Mouse (Mus musculus): Measurements from ENCODE around the gene Clock. TPM values are rescaled to one million over a fixed set of nuclear protein-coding genes. Genes with fewer than 3 reads are reported as not detected.

The Clock gene
- polyA plus RNA-seq, 1 experiment from 2014 or later: 14.7 TPM

- no peak overlapping the region for H3K4me3 ChIP-seq
- no peak overlapping the region for H3K27ac ChIP-seq (replicated peaks)
- no peak for ATAC-seq (ENCODE audit: low FRiP score, low read depth)
- no peaks in the 10 kb centered on the region for H3K9me3 ChIP-seq
- no peak overlapping the region for H3K4me2 ChIP-seq (replicated peaks)
- H3K9ac ChIP-seq (replicated peaks): no peak overlapping the region
- WGBS: 67% methylated on average over 11 of the region's 11 CpGs
- H3K27me3 ChIP-seq: no peaks in the 10 kb centered on the region
- no peaks in the 10 kb centered on the region for H3K4me1 ChIP-seq
- H3K36me3 ChIP-seq: no peaks in the 10 kb centered on the region
These were observed 127.8 kb downstream of the Clock start for GRCm38 (mm10) chr5:76176841-76177240.

- Histone ChIP-seq H3K9me3 (no peaks in the 10 kb centered on the region), H3K4me3 (no peak overlapping the region), H3K4me1 (no peaks in the 10 kb centered on the region), H3K27ac (replicated peaks) (no peak overlapping the region), H3K4me2 (replicated peaks) (no peak overlapping the region), H3K27me3 (no peaks in the 10 kb centered on the region), H3K36me3 (no peaks in the 10 kb centered on the region), H3K9ac (replicated peaks) (no peak overlapping the region)
- 49% methylated on average over 3 of the region's 3 CpGs for WGBS
- no peak for ATAC-seq (ENCODE audit: low FRiP score, low read depth)
These were observed 128.2 kb downstream of the Clock start for GRCm38 (mm10) chr5:76176411-76176810.

- Histone ChIP-seq H3K9ac (replicated peaks) (no peak overlapping the region), H3K4me2 (replicated peaks) (no peak overlapping the region), H3K4me3 (no peak overlapping the region), H3K36me3 (no peaks in the 10 kb centered on the region), H3K9me3 (no peaks in the 10 kb centered on the region), H3K27me3 (no peaks in the 10 kb centered on the region), H3K27ac (replicated peaks) (no peak overlapping the region), H3K4me1 (no peaks in the 10 kb centered on the region)
- ATAC-seq (ENCODE audit: low FRiP score, low read depth): no peak
- 94% methylated on average over 4 of the region's 4 CpGs for WGBS
These were observed 129.5 kb downstream of the Clock start for GRCm38 (mm10) chr5:76175051-76175450.

DNA sequence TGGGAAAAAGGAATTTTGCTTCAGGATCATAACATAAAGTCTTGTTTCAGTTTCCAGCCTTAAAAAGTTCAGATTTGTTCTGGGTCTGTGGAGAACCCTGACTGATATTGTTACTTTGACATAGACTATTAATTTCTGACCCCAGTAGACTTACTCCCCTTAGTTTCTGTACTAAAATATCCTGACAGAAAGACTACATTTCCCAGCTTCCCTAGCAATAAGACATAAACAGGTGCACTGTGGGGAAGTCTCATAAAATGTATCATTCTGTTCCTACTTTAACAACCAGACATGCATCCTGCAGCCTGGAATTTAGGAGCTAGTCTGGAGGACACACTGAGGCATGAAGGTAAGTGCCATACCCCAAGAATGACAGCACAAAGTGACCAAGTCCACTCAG is 133.6 kb downstream of the Clock start:
- Histone ChIP-seq H3K9me3 (no peaks in the 10 kb centered on the region), H3K36me3 (no peaks in the 10 kb centered on the region), H3K9ac (replicated peaks) (no peak overlapping the region), H3K27me3 (no peaks in the 10 kb centered on the region), H3K4me1 (no peaks in the 10 kb centered on the region), H3K4me2 (replicated peaks) (no peak overlapping the region), H3K4me3 (no peak overlapping the region), H3K27ac (replicated peaks) (no peak overlapping the region)
- ATAC-seq (ENCODE audit: low FRiP score, low read depth): no peak

- Histone ChIP-seq H3K36me3 (no peaks in the 10 kb centered on the region), H3K9ac (replicated peaks) (no peak overlapping the region), H3K27ac (replicated peaks) (no peak overlapping the region), H3K4me3 (no peak overlapping the region), H3K27me3 (no peaks in the 10 kb centered on the region), H3K9me3 (no peaks in the 10 kb centered on the region), H3K4me2 (replicated peaks) (no peak overlapping the region), H3K4me1 (no peaks in the 10 kb centered on the region)
- WGBS: 80% methylated on average over 4 of the region's 4 CpGs
- ATAC-seq (ENCODE audit: low FRiP score, low read depth): no peak
These were observed 134.1 kb downstream of the Clock start for GRCm38 (mm10) chr5:76170522-76170921.

- Histone ChIP-seq H3K4me3 (no peak overlapping the region), H3K27ac (replicated peaks) (no peak overlapping the region), H3K36me3 (no peaks in the 10 kb centered on the region), H3K9ac (replicated peaks) (no peak overlapping the region), H3K4me1 (no peaks in the 10 kb centered on the region), H3K27me3 (no peaks in the 10 kb centered on the region; the same call in none of the 2 replicates), H3K4me2 (replicated peaks) (no peak overlapping the region), H3K9me3 (no peaks in the 10 kb centered on the region)
- no peak for ATAC-seq (ENCODE audit: low FRiP score, low read depth)
- 72% methylated on average over 7 of the region's 7 CpGs for WGBS
These were observed 139.8 kb downstream of the Clock start for GRCm38 (mm10) chr5:76164827-76165226.

GRCm38 (mm10) chr5:76163828-76164390 is 140.7 kb downstream of the Clock start:
- no peaks in the 10 kb centered on the region for H3K4me1 ChIP-seq
- no peak overlapping the region for H3K4me2 ChIP-seq (replicated peaks)
- ATAC-seq (ENCODE audit: low FRiP score, low read depth): no peak
- H3K9ac ChIP-seq (replicated peaks): no peak overlapping the region
- no peaks in the 10 kb centered on the region; the same call in none of the 2 replicates for H3K27me3 ChIP-seq
- no peaks in the 10 kb centered on the region for H3K36me3 ChIP-seq
- WGBS: 35% methylated on average over 4 of the region's 4 CpGs
- H3K9me3 ChIP-seq: no peaks in the 10 kb centered on the region
- no peak overlapping the region for H3K27ac ChIP-seq (replicated peaks)
- no peak overlapping the region for H3K4me3 ChIP-seq

GRCm38 (mm10) chr5:76162926-76163325 is 141.7 kb downstream of the Clock start:
- no peak for ATAC-seq (ENCODE audit: low FRiP score, low read depth)
- no peaks in the 10 kb centered on the region for H3K9me3 ChIP-seq

GRCm38 (mm10) chr5:76161491-76161890 is 143.1 kb downstream of the Clock start:
- H3K4me2 ChIP-seq (replicated peaks): no peak overlapping the region
- H3K36me3 ChIP-seq: no peaks in the 10 kb centered on the region
- no peak overlapping the region for H3K4me3 ChIP-seq
- WGBS: 92% methylated on average over 6 of the region's 6 CpGs
- no peaks in the 10 kb centered on the region for H3K9me3 ChIP-seq
- ATAC-seq (ENCODE audit: low FRiP score, low read depth): no peak
- no peak overlapping the region for H3K9ac ChIP-seq (replicated peaks)
- H3K27me3 ChIP-seq: no peaks in the 10 kb centered on the region; the same call in none of the 2 replicates
- H3K4me1 ChIP-seq: no peaks in the 10 kb centered on the region
- H3K27ac ChIP-seq (replicated peaks): no peak overlapping the region

More at GRCm38 (mm10) chr5:76162926-76163325, 141.7 kb downstream of the Clock start:
- Histone ChIP-seq H3K4me3 (no peak overlapping the region), H3K4me1 (no peaks in the 10 kb centered on the region), H3K9ac (replicated peaks) (no peak overlapping the region), H3K27ac (replicated peaks) (no peak overlapping the region), H3K27me3 (no peaks in the 10 kb centered on the region; the same call in none of the 2 replicates), H3K4me2 (replicated peaks) (no peak overlapping the region), H3K36me3 (no peaks in the 10 kb centered on the region)
- WGBS: 91% methylated on average over 5 of the region's 5 CpGs

- no peaks in the 10 kb centered on the region for H3K4me1 ChIP-seq
- no peaks in the 10 kb centered on the region; the same call in 1 of the 2 replicates for H3K27me3 ChIP-seq
- no peak overlapping the region for H3K4me2 ChIP-seq (replicated peaks)
- no peak overlapping the region for H3K9ac ChIP-seq (replicated peaks)
- no peaks in the 10 kb centered on the region; the same call in 1 of the 2 replicates for H3K36me3 ChIP-seq
- ATAC-seq (ENCODE audit: low FRiP score, low read depth): no peak
- WGBS: 70% methylated on average over 3 of the region's 3 CpGs
- no peaks in the 10 kb centered on the region for H3K9me3 ChIP-seq
- H3K4me3 ChIP-seq: no peak overlapping the region
- no peak overlapping the region for H3K27ac ChIP-seq (replicated peaks)
These were observed 144.5 kb downstream of the Clock start for GRCm38 (mm10) chr5:76160086-76160485.

Other genes with a start within 250 kb of the Clock start
- 15.4 and 15.8 TPM in 2 replicates for gene Srd5a3, start 164.5 kb downstream of the Clock start, polyA plus RNA-seq (2016; fragmentation: Nextera tagmentation; extraction: Ambion mirVana)
- gene Tmem165, start 120.9 kb downstream of the Clock start, polyA plus RNA-seq (2016; fragmentation: Nextera tagmentation; extraction: Ambion mirVana): 90.9 and 96.8 TPM in 2 replicates
- gene Pdcl2, start 26.4 kb upstream of the Clock start, polyA plus RNA-seq (2016; fragmentation: Nextera tagmentation; extraction: Ambion mirVana): not detected in 2 replicates
- not detected in 2 replicates for gene Nmu, start 59.0 kb upstream of the Clock start, polyA plus RNA-seq (2016; fragmentation: Nextera tagmentation; extraction: Ambion mirVana)
- gene Gm7271, start 179.2 kb upstream of the Clock start, polyA plus RNA-seq (2016; fragmentation: Nextera tagmentation; extraction: Ambion mirVana): not detected in 2 replicates
- 57.4 and 57.6 TPM in 2 replicates for gene Exoc1, start 224.5 kb upstream of the Clock start, polyA plus RNA-seq (2016; fragmentation: Nextera tagmentation; extraction: Ambion mirVana)